Mouse (Mus musculus) liver, embryonic 14.5 days (tissue): Measurements from ENCODE around the gene Sestd1.

Experiments used
- CTCF ChIP-seq: IDR thresholded peaks from 2 replicates; pipeline ENCODE4 v1.5.1; 2016; ENCODE audit warnings: antibody characterized with exemption, low read depth, control low read depth
- EP300 ChIP-seq: IDR thresholded peaks from 2 replicates; pipeline ENCODE4 v1.6.1; 2016; ENCODE audit warnings: antibody characterized with exemption, low read depth

- no peak for TF ChIP-seq CTCF
- TF ChIP-seq EP300 = no peak
These were observed 118.3 kb downstream of the Sestd1 start for GRCm38 (mm10) chr2:77162135-77162534.
